Mouse (Mus musculus) lung, embryonic 16.5 days (tissue): ENCODE results near the gene Slc25a25. TPM values are rescaled to one million over a fixed set of nuclear protein-coding genes. Genes with fewer than 3 reads are reported as not detected.

Source experiments
- ATAC-seq: fragments of 200-750 bp; cut with Nextera tagmentation; 2 replicates; pipeline ENCODE4 v1.8.0; 2017; ENCODE audit warnings: low read depth, mild to moderate bottlenecking, moderate library complexity
- H3K27ac ChIP-seq: fragments of 300-500 bp; sonication (generic); 2 replicates; pipeline ENCODE4 v1.5.1; 2014; ENCODE audit warnings: mild to moderate bottlenecking, control low read depth, low read length
- H3K27me3 ChIP-seq: fragments of 300-500 bp; sonication (generic); 2 replicates; pipeline ENCODE4 v1.6.1; 2014; ENCODE audit warnings: low read depth, low read length, mixed read lengths; ENCODE audit not compliant: control insufficient read depth, insufficient read depth
- H3K36me3 ChIP-seq: fragments of 300-500 bp; sonication (generic); 2 replicates; pipeline ENCODE4 v1.6.1; 2014; ENCODE audit warnings: low read length; ENCODE audit not compliant: control insufficient read depth, insufficient read depth
- H3K4me1 ChIP-seq: fragments of 300-500 bp; sonication (generic); replicated peaks from 2 replicates; pipeline ENCODE4 v1.6.1; 2014; ENCODE audit warnings: low read length, mixed read lengths; ENCODE audit not compliant: control insufficient read depth, insufficient read depth
- H3K4me2 ChIP-seq: fragments of 300-500 bp; sonication (generic); 2 replicates; pipeline ENCODE4 v1.6.1; 2014; ENCODE audit warnings: low read depth, low read length, control low read depth
- H3K4me3 ChIP-seq: fragments of 300-500 bp; sonication (generic); 2 replicates; pipeline ENCODE4 v1.5.1; 2014; ENCODE audit warnings: mild to moderate bottlenecking, low read length, control low read depth
- H3K9ac ChIP-seq: fragments of 300-500 bp; sonication (generic); 2 replicates; pipeline ENCODE4 v1.6.1; 2014; ENCODE audit warnings: low read length, control low read depth
- H3K9me3 ChIP-seq: fragments of 300-500 bp; sonication (generic); 2 replicates; pipeline ENCODE4 v1.6.1; 2016; ENCODE audit warnings: low read length; ENCODE audit not compliant: control insufficient read depth
- WGBS: fragments of 180-500 bp; shearing (Covaris S2); extraction: QIAGEN DNeasy Blood & Tissue Kit; methylation state at CpG from one replicate; pipeline ENCODE4 v1.1.7; 2014; 5-methylcytosine and 5-hydroxymethylcytosine counted together
- polyA plus RNA-seq: library from polyadenylated mRNA; unstranded; fragments of >200 nt; fragmentation: Nextera tagmentation; extraction: Ambion mirVana; gene quantifications from 2 replicates; pipeline ENCODE4 v1.2.1, GENCODE M21; 2015

The Slc25a25 gene
- polyA plus RNA-seq, 1 experiment from 2014 or later, result 17.5 TPM

DNA sequence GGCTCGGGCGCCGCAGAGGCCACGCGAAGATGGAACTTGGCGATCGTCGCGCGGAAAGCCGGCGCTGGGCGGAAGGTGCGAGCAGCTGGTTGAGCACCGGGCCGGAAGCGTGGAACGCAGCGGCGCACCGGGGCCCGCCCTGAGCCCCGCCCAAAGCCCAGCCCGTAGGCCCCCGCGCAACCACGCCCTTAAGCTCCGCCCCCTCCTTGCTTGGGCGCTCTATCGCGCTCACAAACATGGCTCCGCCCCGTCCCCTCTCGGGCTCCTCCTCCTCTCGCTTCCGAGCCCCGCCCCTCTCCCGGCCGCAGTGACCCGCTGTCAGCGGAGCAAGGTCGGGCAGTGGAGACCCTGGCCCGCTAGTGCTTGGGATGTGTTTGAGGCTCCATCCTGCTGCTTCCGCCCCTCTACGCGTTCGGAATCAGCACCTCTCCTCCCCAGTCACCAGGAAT, 69.4 kb downstream of the Slc25a25 start, which contains the start of gene 1110008P14Rik:
Gene 1110008P14Rik, minus strand, starts transcription at position 164 of the 449 bp plus-strand sequence.
- Histone ChIP-seq H3K36me3 (peaks cover 19% of the 10 kb centered on the region), H3K27me3 (peaks cover 3% of the 10 kb centered on the region; the same call in 1 of the 2 replicates), H3K4me1 (peaks cover 10% of the 10 kb centered on the region), H3K9ac (peak within 1 kb of the TSS; percentile 73), H3K4me3 (peak within 1 kb of the TSS; percentile 81), H3K4me2 (peak within 1 kb of the TSS; percentile 100), H3K9me3 (no peaks in the 10 kb centered on the region), H3K27ac (no peak within 1 kb of the TSS)
- peak; percentile 96 for ATAC-seq
- 0% methylated on average over 30 of the region's 47 CpGs for WGBS

DNA sequence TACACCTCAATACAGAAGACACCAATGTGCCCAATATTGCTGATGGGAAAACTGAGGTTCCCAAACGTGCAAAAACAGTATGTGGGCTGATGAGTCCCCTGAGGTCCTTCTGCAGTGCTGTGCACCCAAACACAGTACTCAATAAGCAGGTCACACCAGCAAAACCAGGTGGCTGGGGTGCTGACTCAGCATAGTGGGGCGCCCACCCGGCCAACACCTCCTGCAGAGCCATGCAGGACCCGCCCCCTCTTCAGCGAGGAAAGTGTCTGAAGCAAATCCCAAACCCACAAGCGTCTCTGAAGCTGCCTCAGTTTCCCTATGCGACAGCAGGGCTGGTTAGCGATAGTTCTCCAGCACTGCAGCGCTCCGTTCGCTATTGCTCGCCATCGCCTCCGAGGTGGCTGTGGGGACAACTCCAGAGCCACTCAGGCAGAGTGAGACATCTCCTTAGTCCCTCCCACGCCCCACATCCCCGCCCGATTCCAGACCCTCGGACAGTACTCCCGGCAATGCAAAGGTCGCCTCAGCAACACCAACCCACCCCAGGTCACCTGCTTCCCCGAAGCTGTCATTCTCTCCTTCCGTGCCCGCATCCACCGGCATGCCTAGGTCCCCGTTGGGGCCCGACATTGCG, 70.0 kb downstream of the Slc25a25 start:
- Histone ChIP-seq H3K4me1 (peaks cover 10% of the 10 kb centered on the region), H3K4me3 (peak overlapping the region; percentile 81), H3K4me2 (peak overlapping the region; percentile 100), H3K9me3 (no peaks in the 10 kb centered on the region), H3K27ac (no peak overlapping the region), H3K36me3 (peaks cover 21% of the 10 kb centered on the region), H3K9ac (peak overlapping the region; percentile 73), H3K27me3 (peaks cover 3% of the 10 kb centered on the region; the same call in 1 of the 2 replicates)
- peak; percentile 66 for ATAC-seq
- WGBS, result 1% methylated on average over 27 of the region's 27 CpGs

DNA sequence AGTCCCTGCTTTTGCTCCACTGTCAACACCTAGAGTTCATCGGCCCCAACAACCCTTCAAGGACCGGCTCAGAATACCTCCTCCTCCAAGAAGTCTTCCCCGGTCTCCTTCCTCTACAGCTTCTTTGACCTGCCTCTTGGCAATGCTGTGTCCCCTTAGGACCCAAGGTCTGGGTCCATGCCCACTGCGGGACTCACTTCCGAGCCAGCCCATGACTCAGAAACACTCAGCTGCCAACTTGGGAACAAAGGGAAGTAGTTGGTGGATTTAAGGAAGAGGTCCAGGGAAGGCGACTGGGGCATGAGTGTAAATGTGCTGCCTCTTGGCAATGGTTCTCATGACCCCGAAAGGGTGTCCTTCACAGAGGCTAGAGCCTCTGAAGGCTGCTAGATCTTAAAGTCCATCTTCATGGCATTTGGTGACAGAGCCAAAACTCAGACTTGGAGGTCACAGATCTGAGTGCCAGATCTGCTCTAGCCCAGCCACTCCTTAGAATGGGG, 71.2 kb downstream of the Slc25a25 start:
- no peak for ATAC-seq
- H3K4me2 ChIP-seq, result no peak overlapping the region

DNA sequence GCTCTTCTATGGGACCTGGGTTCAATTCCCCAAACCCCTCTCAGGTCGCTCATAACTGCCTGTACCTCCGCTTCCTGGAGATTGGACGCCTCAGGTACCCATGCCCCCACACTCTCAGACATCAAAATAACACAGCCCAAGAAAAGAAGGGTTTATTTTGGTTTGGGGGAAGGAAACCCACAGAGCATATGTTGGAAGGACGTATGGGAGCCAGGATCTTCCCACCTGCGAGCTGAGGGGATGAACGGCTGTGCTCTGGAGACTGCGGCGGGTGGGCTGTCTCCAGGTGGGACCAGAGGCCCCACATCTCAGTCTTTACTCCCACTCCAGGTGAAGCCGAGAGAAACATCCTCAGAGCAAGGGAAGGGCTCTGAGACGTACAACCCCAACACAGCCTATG, 74.3 kb downstream of the Slc25a25 start:
- no peak overlapping the region for H3K27ac ChIP-seq
- no peak overlapping the region for H3K9ac ChIP-seq
- peaks cover 47% of the 10 kb centered on the region for H3K36me3 ChIP-seq
- H3K4me1 ChIP-seq, result peaks cover 6% of the 10 kb centered on the region
- no peak overlapping the region for H3K4me2 ChIP-seq
- H3K9me3 ChIP-seq, result no peaks in the 10 kb centered on the region
- ATAC-seq, result no peak
- 90% methylated on average over 10 of the region's 10 CpGs for WGBS
- no peaks in the 10 kb centered on the region for H3K27me3 ChIP-seq
- no peak overlapping the region for H3K4me3 ChIP-seq

More for the DNA sequence above, 71.2 kb downstream of the Slc25a25 start:
- H3K9ac ChIP-seq, result no peak overlapping the region
- H3K4me1 ChIP-seq, result peaks cover 10% of the 10 kb centered on the region
- H3K27ac ChIP-seq, result no peak overlapping the region
- 83% methylated on average over 7 of the region's 7 CpGs for WGBS
- no peaks in the 10 kb centered on the region for H3K9me3 ChIP-seq
- no peak overlapping the region for H3K4me3 ChIP-seq
- H3K27me3 ChIP-seq, result peaks cover 3% of the 10 kb centered on the region; the same call in 1 of the 2 replicates
- H3K36me3 ChIP-seq, result peaks cover 33% of the 10 kb centered on the region

DNA sequence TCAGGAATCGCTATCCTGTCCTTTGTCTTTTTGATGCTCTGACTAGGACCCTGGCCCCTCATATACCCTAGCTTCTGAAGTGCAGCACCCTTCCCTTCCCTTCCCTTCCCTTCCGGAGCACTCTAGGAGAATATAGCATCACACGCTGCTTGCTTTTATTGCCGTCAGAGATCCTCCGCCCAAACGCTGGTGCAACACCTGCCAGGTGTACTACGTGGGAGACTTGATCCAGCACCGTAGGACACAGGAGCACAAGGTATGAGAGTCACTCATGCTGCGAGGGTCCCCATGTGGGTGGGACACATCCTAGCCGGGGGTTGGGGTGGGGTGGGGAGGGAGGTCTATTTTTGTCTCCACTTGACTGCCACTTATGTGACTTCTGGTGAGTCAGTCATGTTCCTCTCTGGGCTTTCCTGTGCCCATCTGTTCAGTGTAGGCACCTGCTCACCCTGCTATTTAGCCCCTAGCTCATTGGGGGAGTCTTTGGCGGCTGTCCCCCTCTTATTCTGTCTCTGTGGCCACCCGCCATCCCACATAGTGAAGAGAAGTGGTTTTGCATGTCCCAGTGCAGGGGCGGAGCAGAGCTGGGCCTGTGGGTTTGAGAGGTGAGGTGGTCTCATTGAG, 75.8 kb downstream of the Slc25a25 start:
- WGBS, result 86% methylated on average over 13 of the region's 13 CpGs
- Histone ChIP-seq H3K36me3 (peaks cover 59% of the 10 kb centered on the region), H3K4me2 (no peak overlapping the region), H3K27me3 (no peaks in the 10 kb centered on the region), H3K9ac (no peak overlapping the region), H3K9me3 (no peaks in the 10 kb centered on the region), H3K4me1 (no peaks in the 10 kb centered on the region), H3K4me3 (no peak overlapping the region), H3K27ac (no peak overlapping the region)
- ATAC-seq, result no peak

DNA sequence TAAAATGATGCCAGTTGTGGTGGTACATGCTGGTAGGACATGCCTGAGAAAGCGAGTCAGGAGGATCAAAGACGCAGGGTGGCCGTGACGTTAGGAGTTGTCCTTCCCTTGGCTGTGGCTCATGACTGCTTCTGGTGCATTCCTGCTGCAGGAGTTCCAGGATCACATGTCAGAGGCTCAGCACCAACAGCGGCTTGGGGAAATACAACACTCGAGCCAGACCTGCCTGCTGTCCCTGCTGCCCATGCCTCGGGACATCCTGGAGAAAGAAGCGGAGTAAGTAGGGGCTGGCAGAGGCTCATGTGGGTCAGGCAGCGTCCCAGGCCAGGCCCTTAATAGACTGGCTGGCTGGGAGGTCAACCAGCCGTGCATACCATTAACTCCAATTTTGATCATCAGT, 77.1 kb downstream of the Slc25a25 start:
- WGBS, result 88% methylated on average over 10 of the region's 10 CpGs
- no peaks in the 10 kb centered on the region for H3K4me1 ChIP-seq
- no peak overlapping the region for H3K9ac ChIP-seq
- no peak for ATAC-seq
- H3K4me3 ChIP-seq, result no peak overlapping the region
- no peaks in the 10 kb centered on the region for H3K27me3 ChIP-seq
- no peak overlapping the region for H3K27ac ChIP-seq
- H3K4me2 ChIP-seq, result no peak overlapping the region
- H3K9me3 ChIP-seq, result no peaks in the 10 kb centered on the region
- H3K36me3 ChIP-seq, result peaks cover 62% of the 10 kb centered on the region

DNA sequence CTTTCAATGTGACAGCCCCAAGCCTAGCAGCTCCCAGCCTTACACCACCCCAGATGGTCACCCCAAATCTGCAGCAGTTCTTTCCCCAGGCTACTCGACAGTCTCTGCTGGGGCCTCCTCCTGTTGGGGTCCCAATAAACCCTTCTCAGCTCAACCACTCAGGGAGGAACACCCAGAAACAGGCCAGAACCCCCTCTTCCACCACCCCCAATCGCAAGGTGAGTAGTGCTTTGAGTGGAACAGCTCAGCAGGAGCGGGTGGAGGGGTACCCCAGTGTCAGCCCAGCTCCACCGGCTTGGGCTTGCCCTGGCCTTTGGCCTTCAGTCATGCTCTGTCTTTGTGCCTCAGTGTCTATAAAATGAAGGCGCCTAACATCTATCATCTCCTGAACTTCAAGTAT, 83.9 kb downstream of the Slc25a25 start:
- Histone ChIP-seq H3K27me3 (no peaks in the 10 kb centered on the region), H3K4me2 (no peak overlapping the region), H3K4me1 (peaks cover 9% of the 10 kb centered on the region), H3K9me3 (no peaks in the 10 kb centered on the region), H3K27ac (no peak overlapping the region), H3K9ac (no peak overlapping the region), H3K4me3 (no peak overlapping the region), H3K36me3 (peaks cover 32% of the 10 kb centered on the region)
- no peak for ATAC-seq
- WGBS, result 93% methylated on average over 5 of the region's 5 CpGs

Other genes starting within 250 kb of the Slc25a25 start
- 23.0 and 24.1 TPM in 2 replicates for gene Pomt1, start 214.9 kb downstream of the Slc25a25 start, polyA plus RNA-seq
- gene Uck1, start 191.3 kb downstream of the Slc25a25 start, polyA plus RNA-seq, result 60.8 and 63.8 TPM in 2 replicates
- 25.8 and 27.9 TPM in 2 replicates for gene Golga2, start 164.1 kb downstream of the Slc25a25 start, polyA plus RNA-seq
- gene Swi5, start 163.4 kb downstream of the Slc25a25 start, polyA plus RNA-seq, result 396 and 415 TPM in 2 replicates
- 46.1 and 50.7 TPM in 2 replicates for gene Ciz1, start 99.1 kb downstream of the Slc25a25 start, polyA plus RNA-seq
- gene Dnm1, start 98.1 kb downstream of the Slc25a25 start, polyA plus RNA-seq, result 5.7 and 5.9 TPM in 2 replicates
- gene 1110008P14Rik, start 69.5 kb downstream of the Slc25a25 start, polyA plus RNA-seq, result 34.0 and 36.4 TPM in 2 replicates
- 1.8 and 5.6 TPM in 2 replicates for gene Lcn2, start 63.2 kb downstream of the Slc25a25 start, polyA plus RNA-seq
- 20.6 and 23.9 TPM in 2 replicates for gene Ptges2, start 55.5 kb downstream of the Slc25a25 start, polyA plus RNA-seq
- 6.5 and 6.8 TPM in 2 replicates for gene Naif1, start 988 bp downstream of the Slc25a25 start, polyA plus RNA-seq
- 11.9 and 12.7 TPM in 2 replicates for gene Fam102a, start 83.9 kb upstream of the Slc25a25 start, polyA plus RNA-seq
- gene Dpm2, start 119.4 kb upstream of the Slc25a25 start, polyA plus RNA-seq, result 106 and 109 TPM in 2 replicates
- 0.15 and 0.34 TPM in 2 replicates for gene Pip5kl1, start 123.4 kb upstream of the Slc25a25 start, polyA plus RNA-seq
- gene 9430097D07Rik, start 124.2 kb upstream of the Slc25a25 start, polyA plus RNA-seq, result not detected in 2 replicates
- 26.0 and 28.1 TPM in 2 replicates for gene St6galnac4, start 135.7 kb upstream of the Slc25a25 start, polyA plus RNA-seq
- gene St6galnac6, start 148.3 kb upstream of the Slc25a25 start, polyA plus RNA-seq, result 25.4 and 26.3 TPM in 2 replicates
- 67.2 and 76.7 TPM in 2 replicates for gene Ak1, start 170.3 kb upstream of the Slc25a25 start, polyA plus RNA-seq
- 108 and 120 TPM in 2 replicates for gene Eng, start 195.2 kb upstream of the Slc25a25 start, polyA plus RNA-seq